Mouse (Mus musculus): Measurements from ENCODE around the gene Itpkb.

Itpkb gene

DNA sequence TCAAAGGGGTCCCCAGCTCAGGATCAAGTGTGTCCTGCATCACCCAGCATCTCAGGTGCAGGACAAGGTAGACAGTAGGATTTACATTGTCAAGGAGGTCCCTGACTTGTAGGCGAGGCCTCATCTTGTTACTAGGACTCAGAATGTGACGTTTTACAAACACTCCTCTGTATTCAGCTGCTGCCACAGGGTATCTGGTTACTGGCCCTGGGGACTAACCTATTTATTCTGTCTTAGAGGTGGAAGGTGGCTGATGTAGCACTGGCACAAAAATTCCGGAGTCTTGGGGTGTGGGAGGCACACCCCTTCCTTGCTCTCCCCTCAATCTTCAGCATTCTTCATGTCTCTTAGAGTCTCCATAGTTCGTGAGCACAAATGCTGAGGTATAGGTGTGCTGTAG, 16.8 kb downstream of the Itpkb start:
- no peak for DNase-seq

GRCm38 (mm10) chr1:180347907-180348306, 17.6 kb downstream of the Itpkb start:
- DNase-seq = no peak

DNA sequence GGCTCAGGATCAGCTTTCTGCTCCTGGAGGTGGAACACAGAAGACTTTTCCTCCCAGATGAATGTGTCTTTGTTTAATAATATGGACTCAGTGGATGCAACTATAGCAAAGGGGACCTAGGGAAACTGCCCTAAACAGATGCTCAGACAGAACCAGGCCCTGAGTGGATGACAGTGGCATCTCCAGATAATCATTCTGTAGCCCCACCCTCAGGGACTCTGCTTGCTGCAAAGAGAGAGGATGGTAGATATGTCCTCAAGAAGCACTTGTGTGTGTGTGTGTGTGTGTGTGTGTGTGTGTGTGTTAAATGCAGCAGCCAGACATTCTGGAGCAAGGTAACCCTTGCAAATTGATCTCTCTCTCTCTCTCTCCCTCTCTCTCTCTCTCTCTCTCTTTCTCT, 18.8 kb downstream of the Itpkb start:
- no peak for DNase-seq

DNA sequence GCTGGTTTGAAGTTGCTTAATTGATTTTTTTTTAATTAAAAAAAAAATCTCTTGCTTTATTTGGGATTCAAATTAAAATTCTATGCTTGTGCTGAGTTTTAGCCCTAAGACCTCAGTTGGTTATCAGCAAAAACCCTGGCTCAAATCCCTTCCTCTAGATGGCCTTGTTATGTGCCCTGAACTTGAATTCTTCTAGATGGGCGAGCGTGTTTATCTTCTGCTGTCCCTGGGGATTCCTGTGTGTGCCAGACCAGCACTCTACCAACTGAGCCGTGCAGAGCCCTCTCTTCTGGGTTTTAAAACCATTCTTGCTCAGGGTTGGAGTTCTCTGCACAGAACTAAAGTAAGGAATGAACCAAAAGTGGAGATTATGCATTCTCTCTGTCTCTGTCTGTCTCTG, 22.0 kb downstream of the Itpkb start:
- DNase-seq = peak in 1 of 2 experiments; percentile 33

- DNase-seq = no peak
Measured at GRCm38 (mm10) chr1:180354129-180354528, 23.8 kb downstream of the Itpkb start.

DNA sequence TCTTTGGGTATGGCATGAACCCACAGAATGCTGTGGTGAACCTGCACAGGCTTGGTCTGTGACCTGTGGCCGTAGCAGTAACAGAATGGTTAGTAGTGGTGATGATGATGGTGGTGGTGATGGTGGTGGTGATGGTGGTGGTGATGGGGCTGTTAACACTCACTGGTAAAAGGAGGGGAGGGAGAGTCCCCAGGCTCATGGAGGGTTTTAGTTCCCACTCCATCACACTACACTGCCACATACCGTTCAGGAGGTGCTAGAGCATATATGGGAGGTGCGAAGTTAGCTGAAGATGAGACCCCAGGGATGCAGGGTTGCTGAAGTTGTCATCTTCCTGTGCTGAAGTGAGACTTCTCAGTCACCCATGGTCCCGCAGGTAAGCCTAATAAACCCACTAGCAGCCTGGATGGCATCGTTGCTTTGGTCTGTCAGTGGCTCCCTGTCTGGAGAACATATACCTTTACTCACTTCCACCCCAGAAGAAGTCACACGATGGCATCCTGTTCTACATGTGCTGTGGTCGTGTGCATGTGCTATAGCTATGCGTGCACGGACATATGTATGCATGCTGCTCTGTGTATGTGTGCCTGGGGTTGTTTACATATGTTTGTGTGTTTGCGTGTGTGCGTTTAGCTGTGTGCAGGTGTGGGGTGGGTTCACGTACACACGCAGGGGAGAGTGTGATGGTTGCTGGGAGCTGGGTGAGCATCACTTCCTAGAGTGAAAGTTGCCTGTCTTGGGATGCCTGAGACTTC, 24.9 kb downstream of the Itpkb start:
- no peak for DNase-seq

- peak; percentile 55 to 57 for DNase-seq
Measured at GRCm38 (mm10) chr1:180356176-180356575, 25.9 kb downstream of the Itpkb start.

DNA sequence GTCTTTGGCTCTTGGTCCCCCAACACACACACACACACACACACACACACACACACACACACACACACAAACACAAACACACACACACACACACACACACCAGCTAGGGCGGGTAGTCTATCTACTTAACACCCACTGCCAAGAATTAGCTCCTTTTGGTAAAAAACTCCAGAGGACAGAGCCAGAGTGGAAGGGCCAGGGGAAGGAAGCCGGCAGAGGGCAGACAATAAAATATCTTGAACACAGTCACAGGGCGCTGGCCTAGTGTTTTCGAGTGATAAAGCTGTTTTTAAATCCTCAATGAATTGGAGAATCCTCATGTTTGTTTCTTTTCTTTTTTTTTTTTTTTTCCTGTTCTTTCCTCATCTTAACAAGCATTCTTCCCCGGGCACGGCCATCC, 26.6 kb downstream of the Itpkb start:
- no peak for DNase-seq

DNA sequence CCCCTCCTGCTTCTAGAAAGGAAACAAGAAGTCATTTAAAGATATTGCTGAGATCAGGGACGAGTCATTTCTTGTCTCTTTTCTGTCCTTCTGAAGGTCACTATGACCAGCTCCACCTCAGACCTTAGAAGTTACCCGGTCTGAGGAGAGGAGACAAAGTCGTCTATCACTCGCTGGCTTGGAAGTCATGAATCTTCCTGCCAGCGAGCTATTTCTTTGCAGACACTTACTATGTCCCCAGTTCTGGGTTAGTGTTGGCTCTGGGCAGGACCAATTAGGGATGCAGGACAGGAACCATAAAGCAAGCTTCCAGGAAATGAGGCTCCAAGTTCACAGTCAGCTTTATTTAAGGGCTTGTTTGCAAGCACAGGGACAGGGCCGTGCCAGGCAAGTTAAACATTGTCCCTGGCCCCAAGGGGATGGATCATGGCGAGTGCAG, 27.6 kb downstream of the Itpkb start:
- no peak for DNase-seq

GRCm38 (mm10) chr1:180358466-180358865, 28.2 kb downstream of the Itpkb start:
- DNase-seq = no peak

DNA sequence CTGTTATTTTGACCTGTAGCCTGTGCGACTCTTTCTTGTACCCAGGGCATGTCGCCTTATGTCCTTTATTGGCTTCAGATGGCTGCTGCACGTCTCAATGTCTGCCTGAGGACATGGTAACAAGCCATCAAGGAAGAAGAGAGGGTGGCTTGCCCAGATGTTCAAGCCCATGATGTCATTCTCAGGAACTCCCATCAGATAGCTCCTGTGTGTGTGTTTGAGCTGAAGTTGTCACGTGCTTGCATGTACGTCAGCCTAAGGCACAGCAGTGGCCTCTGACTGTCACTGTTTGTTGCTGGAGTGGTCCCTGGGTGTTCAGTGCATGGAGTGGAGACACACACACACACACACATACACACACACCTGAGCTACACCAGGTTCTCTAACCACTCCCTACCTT, 29.0 kb downstream of the Itpkb start:
- DNase-seq = no peak

- DNase-seq = no peak
Measured at GRCm38 (mm10) chr1:180362176-180362575, 31.9 kb downstream of the Itpkb start.

DNA sequence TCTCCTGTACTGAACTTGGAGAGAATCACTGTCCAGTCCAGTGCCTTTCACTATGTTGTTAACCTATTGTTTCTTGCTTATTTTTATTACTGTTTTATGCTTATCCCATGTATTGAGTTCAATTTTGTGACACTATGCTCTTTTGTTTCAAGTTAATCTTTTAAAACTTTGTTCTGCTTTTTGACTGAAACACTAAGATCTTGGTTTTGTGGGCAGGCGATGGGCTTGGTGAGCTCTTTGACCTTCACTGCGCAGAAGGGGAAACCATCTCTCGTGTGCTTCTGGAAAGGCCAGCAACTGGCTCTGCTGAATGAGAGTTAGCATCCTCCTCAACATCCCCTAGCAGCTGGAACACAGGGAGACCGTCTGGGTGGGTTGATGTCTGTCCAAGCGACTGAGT, 32.6 kb downstream of the Itpkb start:
- DNase-seq = no peak

GRCm38 (mm10) chr1:180363317-180363716, 33.0 kb downstream of the Itpkb start:
- no peak for DNase-seq

- DNase-seq = peak in 1 of 2 experiments; percentile 26
Measured at GRCm38 (mm10) chr1:180364005-180364404, 33.7 kb downstream of the Itpkb start.

GRCm38 (mm10) chr1:180364720-180365119, 34.4 kb downstream of the Itpkb start:
- DNase-seq = no peak

DNA sequence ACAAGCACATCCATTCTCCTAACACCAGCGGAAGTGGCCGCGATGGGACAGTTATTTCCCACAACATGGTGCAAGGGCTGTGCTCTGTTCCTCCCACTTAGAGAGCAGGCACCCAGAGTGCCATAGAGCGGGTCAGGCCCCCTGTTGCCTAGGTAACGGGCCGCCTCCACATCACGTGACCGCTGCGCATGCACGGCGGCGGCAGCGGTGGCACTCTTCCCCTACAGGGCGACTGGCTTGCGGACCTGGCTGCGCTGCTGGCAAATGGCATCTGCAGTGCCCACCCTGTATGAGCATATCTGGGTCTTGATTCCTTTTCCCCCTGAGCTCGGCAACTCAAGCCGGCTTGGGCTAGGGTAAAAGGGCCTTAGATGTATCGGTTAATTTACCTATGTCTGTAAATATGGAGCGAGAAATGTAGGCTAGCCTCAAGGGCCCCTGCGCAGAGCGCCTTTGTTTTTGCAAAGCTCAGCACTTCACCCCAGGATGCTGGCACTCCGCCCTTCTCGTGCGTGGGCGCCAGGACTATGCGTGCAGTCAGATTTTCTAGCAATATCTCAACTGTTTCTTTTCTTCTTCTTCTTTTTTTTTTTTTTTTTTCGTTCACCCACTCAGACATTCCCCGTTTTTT, 35.0 kb downstream of the Itpkb start:
- peak; percentile 91 for DNase-seq

DNA sequence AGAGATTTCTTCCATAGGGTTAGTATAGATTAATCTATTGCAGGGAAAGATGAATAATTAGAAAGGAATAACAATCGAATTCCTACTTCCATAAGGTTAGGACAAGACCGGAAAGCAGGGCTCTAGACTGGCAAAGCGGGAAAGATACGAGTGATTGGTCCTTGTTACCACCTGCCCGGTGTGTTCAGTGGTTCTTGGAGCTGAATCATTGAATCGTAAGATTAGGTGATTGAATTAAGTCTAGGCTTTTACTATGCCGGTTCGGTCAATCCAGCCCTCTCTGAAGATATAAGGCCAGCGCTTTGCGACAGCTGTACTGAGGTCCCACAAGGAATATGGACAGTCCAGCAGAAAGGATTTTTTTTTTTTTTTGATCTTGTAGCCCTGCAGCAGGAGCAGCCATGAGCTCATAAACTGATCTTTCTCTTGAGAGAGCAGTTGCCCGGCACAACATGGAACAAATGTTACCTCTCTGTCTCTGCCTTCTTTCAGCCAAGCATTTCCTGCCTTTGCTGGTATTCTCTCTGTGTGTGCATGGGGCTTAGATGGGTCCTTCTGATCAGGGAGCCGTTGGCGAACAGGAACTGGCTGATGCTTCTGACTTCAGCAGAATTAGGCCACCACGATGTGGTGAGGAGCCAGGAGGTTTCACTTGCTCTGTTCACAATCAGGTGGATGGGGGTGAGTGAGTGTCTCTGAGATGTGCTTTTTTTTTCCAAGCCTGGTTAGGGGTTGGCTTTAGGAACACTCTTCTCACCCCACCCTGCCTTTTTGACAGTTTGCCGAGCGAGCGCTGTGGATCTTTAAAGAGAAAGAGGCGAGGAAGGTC, 35.9 kb downstream of the Itpkb start:
- DNase-seq = no peak

DNA sequence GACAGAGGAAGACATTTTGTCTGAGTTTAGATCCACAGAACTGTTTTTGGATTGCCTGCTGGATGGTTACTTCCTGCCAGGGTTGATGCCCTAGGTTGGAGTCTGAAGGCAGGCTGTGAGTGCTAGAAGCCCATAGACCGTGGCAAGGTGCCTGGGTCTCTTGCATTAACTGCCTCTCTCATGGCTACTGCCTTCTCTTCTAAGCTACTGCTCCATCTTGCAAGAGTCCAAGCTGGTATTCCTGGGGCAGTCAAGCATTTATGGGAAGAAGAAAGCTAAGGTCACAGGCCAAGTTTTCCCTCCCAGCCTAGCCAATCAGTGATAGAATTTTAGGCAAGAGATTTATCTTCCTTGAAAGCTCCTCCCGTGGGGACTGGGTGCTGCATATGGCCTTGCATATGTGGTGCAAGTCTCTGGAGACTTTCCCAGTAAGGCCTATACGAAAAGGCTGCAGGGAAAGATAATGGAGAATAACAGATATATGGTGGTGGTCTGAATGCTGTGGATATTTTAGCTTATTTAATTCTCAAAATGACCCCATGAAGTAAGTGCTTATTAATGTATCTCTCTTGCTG, 36.8 kb downstream of the Itpkb start:
- no peak for DNase-seq

DNA sequence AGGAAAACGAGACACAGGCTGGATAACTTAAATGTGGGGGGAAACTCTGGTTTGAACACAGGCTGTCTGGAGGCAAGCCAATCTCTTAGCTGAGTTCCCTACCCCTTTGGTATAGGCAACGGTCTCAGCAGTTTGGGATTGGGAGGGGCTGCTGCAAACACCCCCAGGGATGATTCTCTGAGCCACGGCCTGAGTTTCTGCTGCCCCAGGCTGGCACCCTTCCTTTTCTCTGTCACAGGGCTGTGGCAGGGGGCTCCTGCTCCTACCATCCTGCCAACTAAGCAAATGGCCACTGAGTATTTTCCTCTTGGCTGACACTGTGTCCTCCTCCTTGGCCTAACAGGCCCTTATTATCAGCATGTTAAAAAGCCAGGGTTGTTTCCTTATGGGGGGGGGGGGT, 37.3 kb downstream of the Itpkb start:
- no peak for DNase-seq

- DNase-seq = no peak
Measured at GRCm38 (mm10) chr1:180368112-180368511, 37.8 kb downstream of the Itpkb start.

GRCm38 (mm10) chr1:180368646-180369045, 38.4 kb downstream of the Itpkb start:
- DNase-seq = no peak

All from spleen, adult 18-20 months (tissue).